Mouse (Mus musculus) kidney, postnatal 25 days (tissue): ENCODE data around the gene Zfp654.
"Not testable (repeated sequence)": the region's sequence is repeated elsewhere in the genome, so short reads cannot be mapped to it uniquely, and the experiment has no call there.

Source experiments
- DNase-seq, 2 experiments: peaks; one replicate each; pipeline ENCODE4 v3.0.0; 2021; ENCODE audit warnings: mixed read lengths in 2 of 2

Gene Zfp654

GRCm38 (mm10) chr16:64851563-64852362 is at the start of gene Zfp654, which contains the start of gene Cggbp1:
Zfp654 (minus strand) TSS chr16:64851652.
Cggbp1 (plus strand) TSS chr16:64851996.
- peak; percentile 100 for DNase-seq

DNA sequence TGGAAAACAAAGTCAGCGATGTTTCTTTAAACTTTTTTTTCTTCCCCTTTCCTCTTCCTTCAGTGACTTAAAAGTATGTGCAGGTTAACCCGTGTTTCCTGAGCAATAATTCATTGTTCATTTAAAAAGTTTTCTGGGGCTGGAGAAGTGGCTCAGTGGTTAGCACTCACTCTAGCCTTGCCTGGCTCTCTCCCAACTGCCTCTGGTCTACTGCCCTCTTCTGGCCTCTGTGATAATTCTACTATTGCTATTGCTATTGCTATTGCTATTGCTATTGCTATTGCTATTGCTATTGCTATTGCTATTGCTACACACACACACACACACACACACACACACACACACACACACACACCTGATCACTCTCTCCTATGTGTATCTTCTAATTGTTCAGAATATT is 47.6 kb upstream of the Zfp654 start:
- peak in 1 of 2 experiments; percentile 31 for DNase-seq

- no peak for DNase-seq
Measured at GRCm38 (mm10) chr16:64889496-64889895, 38.0 kb upstream of the Zfp654 start.

GRCm38 (mm10) chr16:64885547-64885946 is 34.1 kb upstream of the Zfp654 start:
- DNase-seq = no peak

- no peak for DNase-seq
Measured at GRCm38 (mm10) chr16:64885142-64885541, 33.7 kb upstream of the Zfp654 start.

DNA sequence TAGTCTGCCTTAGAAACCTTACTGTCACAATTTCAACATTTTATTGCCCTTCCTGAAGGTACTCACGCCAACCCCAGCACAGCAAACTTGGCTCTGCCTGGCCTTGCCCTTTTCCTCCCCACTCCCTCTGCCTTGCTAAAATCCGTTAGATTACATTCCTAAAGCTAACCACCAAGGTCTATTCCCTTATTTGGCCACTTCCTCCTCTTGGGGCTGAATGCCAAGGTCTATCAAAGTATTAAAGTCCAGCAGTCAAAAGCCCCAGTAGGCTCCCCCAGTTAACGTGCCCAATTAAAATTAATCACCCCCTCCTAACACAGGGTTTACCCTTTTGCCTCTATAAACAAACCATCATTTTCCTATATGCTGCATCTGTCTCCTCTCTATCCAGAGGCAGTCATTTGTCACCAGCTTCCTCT is 33.0 kb upstream of the Zfp654 start:
- DNase-seq = no peak

DNA sequence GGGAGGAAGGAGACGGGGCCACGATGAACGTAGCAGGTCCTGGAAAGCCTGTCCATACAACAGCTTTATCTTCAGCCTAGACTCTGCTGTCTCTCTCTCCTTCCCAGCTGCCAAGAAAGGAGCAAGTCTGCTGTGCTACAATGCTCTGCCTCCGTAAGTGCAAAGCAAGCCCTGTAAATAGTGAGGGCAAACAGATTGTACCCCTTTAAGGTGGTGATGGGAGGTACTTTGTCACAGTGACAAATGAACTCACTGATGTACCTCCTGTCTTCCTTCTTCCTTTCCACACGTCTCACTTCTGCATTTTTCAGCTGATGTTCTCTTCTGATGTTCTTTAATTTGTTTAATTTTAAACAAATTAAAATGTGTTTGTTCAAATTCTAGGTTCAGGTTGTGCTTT is 32.4 kb upstream of the Zfp654 start:
- DNase-seq = no peak

- no peak for DNase-seq
Measured at GRCm38 (mm10) chr16:64881442-64881841, 30.0 kb upstream of the Zfp654 start.

- DNase-seq = no peak
Measured at GRCm38 (mm10) chr16:64880986-64881385, 29.5 kb upstream of the Zfp654 start.

- no peak for DNase-seq
Measured at GRCm38 (mm10) chr16:64879735-64880134, 28.3 kb upstream of the Zfp654 start.

DNA sequence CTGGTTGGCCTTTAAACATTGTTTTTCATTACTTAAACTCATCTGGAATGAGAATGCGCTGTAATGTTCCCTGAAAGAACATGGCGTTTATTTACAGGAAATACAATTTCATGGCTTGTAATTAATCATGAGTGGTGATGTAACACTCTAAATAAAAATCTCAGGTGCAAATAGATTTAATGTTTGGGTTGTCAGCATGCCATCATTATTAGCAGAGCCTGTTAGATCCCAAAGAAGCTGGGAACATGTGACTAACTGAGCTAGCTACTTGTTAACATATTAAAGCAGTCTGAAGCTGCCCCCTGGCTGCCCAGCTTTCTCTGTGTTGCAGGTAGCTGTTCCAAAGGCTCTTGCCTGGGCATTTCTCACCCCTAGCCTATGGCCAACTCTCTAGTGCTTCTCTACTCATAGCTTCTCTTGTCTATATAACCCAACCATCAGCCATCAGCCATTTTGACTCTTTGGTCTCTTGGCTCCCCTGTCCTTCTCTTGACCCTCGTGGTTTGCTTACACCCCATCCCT is 27.2 kb upstream of the Zfp654 start:
- DNase-seq = peak in 1 of 2 experiments; percentile 29

DNA sequence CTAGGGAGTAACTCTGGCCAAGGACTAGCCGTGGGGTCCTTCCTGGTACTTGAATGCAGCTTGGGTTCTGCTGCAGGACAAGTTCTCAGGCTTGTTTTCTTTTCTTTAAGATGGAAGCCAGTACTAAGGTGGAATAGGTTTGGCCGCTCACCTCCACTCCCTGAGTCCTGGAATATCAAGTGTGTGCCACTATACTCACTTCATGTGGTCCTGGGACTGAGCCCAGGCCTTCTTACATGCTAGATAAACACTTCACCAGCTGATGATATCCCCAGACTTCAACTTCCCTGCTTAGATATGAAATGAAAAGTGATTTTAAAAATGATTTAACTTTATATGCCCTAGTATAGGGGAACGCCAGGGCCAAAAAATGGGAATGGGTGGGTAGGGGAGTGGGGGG is 25.9 kb upstream of the Zfp654 start:
- DNase-seq = no peak

- no peak for DNase-seq
Measured at GRCm38 (mm10) chr16:64876631-64877265, 25.3 kb upstream of the Zfp654 start.

DNA sequence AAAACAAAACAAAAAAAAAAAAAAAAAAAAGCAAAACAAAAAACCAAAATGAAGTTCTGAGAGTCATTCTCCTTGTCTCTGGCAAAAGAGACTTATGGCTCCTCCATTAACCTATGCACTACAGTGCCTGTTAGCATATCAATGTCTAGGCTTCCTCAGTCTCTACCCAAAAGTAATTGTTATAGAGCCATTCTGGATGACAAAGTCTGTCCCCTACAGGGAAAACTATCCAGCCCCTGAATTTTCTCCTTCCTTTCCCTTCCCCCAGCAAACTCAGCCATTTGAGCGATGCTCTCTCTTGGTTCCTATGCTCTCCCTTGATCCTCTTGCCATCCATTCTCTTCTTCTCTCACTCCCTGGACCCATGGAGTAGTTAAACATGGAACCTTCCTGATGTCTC is 24.4 kb upstream of the Zfp654 start:
- no peak for DNase-seq

- no peak for DNase-seq
Measured at GRCm38 (mm10) chr16:64875384-64875783, 23.9 kb upstream of the Zfp654 start.

DNA sequence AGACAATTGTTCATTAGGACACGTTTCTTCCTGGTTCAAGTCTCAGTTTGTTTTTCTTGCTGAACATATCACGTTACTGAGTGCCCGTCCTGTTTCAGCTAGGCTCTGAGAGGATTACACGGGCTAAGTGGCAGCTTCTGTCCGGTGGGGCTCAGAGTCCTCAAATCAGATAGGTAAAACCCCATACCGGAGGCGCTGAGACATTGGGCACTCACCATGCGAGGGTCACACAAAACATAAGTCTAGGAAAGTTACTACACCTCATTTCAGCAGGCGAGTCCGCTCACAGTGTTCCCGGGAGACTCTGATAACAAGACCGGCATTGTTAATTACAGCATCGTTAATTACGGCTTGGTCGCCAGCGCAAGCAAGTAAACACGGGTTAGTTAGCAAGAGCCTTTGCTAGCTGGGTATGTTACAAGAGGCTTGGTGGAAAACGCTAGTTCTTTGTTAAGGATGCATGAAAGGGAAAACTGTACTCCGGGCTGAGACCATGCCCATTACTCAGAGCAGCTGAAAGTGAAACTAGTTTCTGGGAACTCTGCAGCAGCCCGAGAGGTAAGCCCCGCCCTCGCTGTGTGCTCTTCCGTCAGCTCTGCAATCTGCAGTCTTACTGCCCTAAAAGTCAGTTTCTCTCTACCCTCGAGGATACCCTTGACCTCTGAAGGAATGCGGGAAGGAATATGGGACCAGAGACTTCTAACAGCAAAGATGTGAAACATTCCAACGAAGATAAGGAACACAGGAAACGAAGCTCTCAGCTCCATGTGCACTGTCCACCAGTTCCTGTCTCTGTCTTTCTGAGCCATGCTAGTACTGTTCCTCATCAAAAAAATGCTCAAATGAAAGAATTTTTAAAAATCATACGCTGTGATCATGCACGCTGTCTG is 22.2 kb upstream of the Zfp654 start:
- peak; percentile 74 to 78 for DNase-seq

DNA sequence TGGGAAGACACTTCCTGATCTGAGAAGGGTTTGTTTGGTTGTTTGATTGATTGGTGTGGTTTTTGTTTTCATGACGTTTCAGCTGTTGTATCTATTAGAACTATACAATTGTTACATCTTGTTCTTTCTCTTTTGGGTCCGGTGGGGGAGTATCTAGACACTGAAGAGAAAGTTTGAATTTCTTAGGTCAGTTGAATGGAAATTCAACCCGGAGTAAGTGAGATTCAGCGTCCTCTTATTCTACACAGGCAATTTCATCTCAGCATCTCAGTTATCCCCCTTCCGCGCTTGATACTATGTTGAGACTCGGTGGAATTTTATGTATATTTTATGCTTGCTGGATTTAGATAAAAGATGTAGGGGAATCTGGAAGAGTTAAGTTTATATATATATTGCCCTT is 21.4 kb upstream of the Zfp654 start:
- DNase-seq = no peak

DNA sequence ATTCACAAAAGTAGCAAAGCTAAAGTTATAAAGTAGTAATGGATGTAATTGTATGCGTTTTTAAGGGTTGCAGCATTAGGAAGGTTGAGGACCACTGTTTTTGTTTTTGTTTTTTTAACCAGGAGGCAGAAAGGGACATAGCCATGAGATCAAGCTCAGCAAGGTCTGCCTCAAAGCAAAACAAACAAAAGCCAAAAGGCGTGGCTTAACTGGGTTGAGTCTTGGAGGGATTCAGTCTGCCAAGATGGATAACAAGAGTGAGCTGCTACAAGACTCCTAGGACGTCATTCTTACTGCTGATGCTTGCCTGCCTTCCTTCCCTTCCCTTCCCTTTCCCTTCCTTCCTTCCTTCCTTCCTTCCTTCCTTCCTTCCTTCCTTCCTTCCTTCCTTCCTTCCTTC is 20.8 kb upstream of the Zfp654 start:
- no peak for DNase-seq

- DNase-seq = no peak
Measured at GRCm38 (mm10) chr16:64869621-64870020, 18.2 kb upstream of the Zfp654 start.

DNA sequence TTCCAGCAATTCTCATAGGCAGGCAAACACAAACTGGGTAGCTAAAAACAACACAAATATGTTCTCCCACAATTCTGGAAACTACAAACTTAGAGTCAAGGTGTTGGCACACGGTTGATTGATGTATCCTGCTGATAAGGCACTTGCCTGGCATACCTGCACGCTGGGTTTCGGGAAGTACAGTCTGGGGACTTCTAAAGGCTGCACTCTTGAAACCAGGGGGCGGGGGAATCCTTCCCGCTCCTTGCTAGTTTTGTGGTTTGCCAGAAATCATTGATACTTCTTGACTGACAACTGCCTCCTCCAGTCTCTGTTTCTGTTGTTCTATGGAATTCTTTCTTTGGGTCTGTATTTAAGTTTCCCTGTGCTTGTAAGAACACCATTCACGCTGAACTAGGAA is 17.2 kb upstream of the Zfp654 start:
- no peak for DNase-seq

DNA sequence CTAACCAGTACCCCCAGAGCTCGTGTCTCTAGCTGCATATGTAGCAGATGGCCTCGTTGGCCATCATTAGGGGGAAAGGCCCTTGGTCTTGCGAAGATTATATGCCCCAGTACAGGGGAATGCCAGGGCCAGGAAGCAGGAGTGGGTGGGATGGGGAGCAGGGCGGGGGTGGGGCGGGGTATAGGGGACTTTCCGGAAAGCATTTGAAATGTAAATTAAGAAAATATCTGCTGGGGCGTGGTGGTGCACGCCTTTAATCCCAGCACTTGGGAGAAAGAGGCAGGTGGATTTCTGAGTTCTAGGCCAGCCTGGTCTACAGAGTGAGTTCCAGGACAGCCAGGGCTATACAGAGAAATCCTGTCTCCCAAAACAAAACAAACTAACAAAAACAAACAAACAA is 14.4 kb upstream of the Zfp654 start:
- DNase-seq = not testable (repeated sequence)

GRCm38 (mm10) chr16:64856946-64857345 is 5.5 kb upstream of the Zfp654 start:
- DNase-seq = no peak

GRCm38 (mm10) chr16:64852891-64853290 is 1.4 kb upstream of the Zfp654 start:
- no peak for DNase-seq
